Mouse (Mus musculus) heart, embryonic 11.5 days (tissue): ENCODE data around the gene Myo7a. TPM values are rescaled to one million over a fixed set of nuclear protein-coding genes. Genes with fewer than 3 reads are reported as not detected.

Experiments
- polyA plus RNA-seq: library from polyadenylated mRNA; unstranded; fragments of >200 nt; fragmentation: Nextera tagmentation; extraction: Ambion mirVana; gene quantifications from 2 replicates; pipeline ENCODE4 v1.2.1, GENCODE M21; 2014

The Myo7a gene
- polyA plus RNA-seq, 1 experiment from 2014 or later = 8.4 TPM

Other genes with a start within 250 kb of the Myo7a start
- gene Gdpd4, start 199.6 kb downstream of the Myo7a start, polyA plus RNA-seq = not detected in 2 replicates
- gene Omp, start 26.0 kb upstream of the Myo7a start, polyA plus RNA-seq = 0.37 and 0.47 TPM in 2 replicates
- gene Capn5, start 58.8 kb upstream of the Myo7a start, polyA plus RNA-seq = 5.8 and 6.4 TPM in 2 replicates
- 0.21 TPM in 1 of 2 replicates, not detected in the other for gene B3gnt6, start 80.0 kb upstream of the Myo7a start, polyA plus RNA-seq
- 23.8 and 26.0 TPM in 2 replicates for gene Acer3, start 201.7 kb upstream of the Myo7a start, polyA plus RNA-seq
- gene Tsku, start 241.8 kb upstream of the Myo7a start, polyA plus RNA-seq = 6.4 and 6.8 TPM in 2 replicates